Mouse (Mus musculus): ENCODE data around the gene Cisd1.
A peak's percentile ranks its signal among the peaks of the same experiment; 100 is the strongest.

The Cisd1 gene

DNA sequence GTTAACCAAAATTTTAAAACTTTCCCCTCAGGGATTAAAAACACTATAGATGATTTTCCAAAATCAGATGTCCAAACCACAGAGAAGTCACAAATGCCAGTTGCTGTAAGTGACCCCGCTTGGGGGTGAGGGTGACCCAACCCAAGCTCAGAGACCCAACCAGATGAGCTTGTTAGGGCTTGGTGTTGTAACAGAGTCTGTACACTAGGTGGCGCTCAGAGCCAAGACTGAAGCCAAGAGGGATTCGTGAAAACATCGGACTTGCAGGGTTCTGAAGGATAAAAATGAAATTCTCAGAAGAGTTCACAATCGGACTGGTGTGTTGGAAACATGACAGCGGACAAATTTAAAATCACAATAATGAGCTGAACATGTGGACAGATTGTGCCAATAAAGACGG lies 18.0 kb downstream of the Cisd1 start:
- DNase-seq (ENCODE audit: low spot score): peak; percentile 60

DNA sequence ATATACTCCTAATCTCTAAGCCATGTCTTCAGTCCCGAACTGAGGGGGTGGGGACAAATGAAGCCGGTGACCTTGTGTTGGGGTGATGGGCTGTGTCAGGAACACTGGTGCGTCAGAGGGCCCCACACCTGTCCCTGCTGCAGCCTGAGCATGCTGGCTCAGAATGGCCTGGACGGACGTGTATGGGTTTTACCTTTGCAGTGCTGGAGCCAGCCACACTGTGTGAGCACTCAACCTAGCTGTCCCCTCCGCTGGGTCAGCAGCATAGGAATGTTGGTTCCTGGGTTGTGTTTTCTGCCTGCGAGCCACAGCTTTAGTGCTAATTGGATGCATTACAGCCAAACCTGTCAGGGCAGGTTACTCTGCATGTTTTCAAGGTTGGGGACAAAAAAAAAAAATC lies 18.6 kb downstream of the Cisd1 start:
- DNase-seq (ENCODE audit: low spot score): no peak

DNA sequence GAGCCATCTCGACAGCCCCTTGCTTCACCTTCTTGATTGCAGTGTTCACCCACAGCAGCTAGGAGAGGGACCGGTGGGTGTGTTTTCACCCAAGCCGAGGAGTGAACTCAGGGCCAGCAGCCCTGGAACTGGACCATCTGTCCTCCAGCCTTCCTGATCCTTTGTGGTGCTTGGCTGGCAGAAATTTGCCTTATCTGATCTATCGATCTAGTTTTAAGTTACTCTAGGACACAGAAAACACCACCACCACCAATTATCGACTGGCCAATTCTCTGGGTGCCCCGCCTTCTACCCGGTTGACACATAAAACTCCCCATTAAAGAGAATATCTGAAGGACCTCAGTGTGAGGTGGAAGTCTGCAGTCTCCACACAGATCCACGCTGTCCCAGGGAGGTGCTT lies 21.1 kb downstream of the Cisd1 start:
- DNase-seq (ENCODE audit: low spot score): no peak

DNA sequence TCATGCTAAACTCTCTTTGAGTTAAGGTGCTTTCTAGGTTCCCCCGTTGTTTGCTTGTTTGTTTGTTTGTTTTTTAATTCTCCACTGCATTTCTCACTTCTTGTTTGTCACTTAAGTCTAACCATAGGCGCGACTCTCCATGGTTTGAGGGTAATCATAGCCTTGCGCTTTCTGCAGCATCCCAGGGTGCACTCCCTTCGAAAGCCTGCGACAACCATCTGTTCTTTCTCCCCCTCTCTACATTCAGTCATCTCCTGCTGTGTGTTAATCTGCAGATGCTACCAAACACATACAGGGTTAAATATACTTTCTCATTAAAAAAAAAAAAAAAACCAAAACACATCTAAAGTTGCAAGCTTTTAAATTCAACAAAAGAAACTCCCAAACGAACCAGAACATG lies 28.3 kb downstream of the Cisd1 start:
- DNase-seq (ENCODE audit: low spot score): no peak

DNA sequence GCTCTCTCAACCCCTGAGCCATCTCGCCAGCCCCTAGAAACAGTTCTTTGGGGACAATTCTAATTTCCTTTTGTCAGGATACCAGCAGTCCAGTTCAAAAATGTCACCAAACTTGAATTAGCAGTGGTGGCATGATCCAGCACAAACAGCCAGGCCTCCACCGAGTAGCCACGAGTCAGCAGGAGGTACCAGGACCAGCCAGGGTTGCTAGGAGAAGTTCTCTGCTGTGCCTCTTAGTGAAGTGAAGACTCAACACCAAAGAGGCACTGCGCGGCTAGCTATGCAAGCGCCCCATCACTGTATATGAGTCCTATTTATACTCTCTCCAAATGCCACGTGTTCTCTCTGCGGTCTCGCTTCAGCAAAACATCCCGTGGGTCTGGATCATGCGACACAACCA lies 28.7 kb downstream of the Cisd1 start:
- DNase-seq (ENCODE audit: low spot score): no peak

DNA sequence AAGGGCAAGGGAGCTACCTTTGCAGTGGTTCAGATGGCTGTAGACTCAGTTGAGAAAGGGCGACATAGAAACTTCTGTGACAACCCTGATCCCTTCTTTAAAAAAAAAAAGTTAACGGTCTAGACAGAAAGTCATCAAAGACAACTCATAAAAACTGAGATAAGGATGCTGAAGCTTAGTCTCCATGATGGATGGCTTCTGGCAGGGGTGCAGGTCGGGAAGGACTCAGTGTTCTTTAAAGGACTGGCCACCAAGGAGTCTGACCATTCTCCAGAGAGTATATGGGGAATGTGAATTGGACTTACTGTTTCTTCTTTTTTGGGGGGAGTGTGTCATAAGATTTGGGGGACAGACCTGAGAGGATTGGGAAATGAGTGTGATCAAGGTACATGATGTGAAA lies 30.2 kb downstream of the Cisd1 start:
- DNase-seq (ENCODE audit: low spot score): no peak

DNA sequence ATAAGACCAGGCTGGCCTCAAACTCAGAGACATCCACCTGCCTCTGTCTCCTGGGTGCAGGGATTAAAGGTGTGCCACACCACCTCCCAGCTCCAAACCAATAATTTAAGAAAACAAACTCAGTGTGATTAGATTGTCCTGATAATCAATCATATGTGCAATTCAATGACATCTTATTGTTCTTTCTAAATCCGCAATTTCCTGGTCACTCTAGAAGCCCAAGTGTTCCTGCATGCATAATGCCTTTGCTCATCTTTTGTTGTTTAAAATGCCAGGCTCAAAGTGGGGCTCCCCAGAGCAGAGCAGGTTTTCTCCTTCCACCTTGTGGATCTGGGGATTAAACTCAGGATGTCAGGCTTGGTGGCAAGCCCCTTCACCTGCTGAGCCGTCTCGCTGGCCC lies 34.5 kb downstream of the Cisd1 start:
- no peak for DNase-seq (ENCODE audit: low spot score)

GRCm38 (mm10) chr10:71308199-71308598 lies 36.6 kb downstream of the Cisd1 start:
- no peak for DNase-seq (ENCODE audit: low spot score)

DNA sequence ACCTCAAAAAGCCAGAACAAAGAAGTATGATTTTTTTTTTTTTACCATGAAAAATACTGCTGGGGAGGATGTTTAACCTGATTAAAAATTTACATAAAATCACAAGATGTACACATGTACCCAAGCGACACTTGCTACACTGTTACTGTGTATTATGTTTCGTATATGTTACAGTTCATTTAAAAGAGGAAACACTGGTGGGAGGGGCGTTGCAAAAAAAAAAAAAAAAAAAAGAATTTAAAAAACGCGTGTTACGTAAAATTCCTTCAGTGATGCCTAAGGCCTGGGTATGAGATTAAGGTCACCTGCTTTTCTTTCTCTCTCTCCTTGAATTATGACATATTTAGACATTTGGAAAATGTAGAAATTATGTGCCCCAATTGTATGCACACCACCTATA lies 38.0 kb downstream of the Cisd1 start:
- no peak for DNase-seq (ENCODE audit: low spot score)

DNA sequence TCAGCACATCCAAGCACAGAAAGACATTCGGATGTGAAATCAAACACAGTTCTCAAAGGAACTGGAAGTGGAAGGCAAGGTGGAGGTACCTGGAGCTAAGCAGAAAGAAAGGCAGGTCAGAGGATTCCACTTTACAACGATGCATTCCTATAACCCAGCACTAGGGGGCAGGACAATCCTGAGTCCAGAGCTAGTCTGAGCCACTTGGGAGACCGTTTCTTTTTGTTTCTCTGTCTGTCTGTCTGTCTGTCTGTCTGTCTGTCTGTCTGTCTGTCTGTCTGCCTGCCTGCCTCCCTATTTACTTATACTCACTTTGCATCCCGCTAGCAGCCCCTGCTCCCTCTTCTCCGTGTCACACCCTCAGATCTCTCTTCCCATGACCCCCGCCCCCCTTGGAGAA lies 38.6 kb downstream of the Cisd1 start:
- no peak for DNase-seq (ENCODE audit: low spot score)

- no peak for DNase-seq (ENCODE audit: low spot score)
Measured at GRCm38 (mm10) chr10:71302490-71302889, 42.3 kb downstream of the Cisd1 start.

DNA sequence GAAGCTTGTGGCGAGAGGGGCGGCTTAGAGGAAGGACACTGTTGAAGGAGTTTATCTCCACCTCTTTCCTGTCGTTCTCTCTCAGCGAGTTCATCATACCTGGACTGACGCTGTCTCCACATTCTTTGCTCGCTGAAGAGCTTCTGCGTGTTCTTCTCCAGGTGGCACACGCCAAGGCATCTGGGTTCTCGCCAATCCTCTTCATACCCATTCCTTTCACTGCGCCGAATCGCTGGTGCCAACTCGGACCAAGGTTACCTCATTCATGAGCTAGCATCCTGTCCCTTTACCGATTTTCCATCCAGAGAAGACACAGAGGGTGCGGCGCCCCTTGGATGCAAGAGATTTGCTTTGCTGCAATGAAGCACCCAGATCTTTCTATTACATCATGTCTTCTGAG lies 44.6 kb downstream of the Cisd1 start:
- DNase-seq (ENCODE audit: low spot score): no peak

GRCm38 (mm10) chr10:71293245-71293644 lies 51.5 kb downstream of the Cisd1 start:
- DNase-seq (ENCODE audit: low spot score): no peak

GRCm38 (mm10) chr10:71292254-71292653 lies 52.5 kb downstream of the Cisd1 start:
- no peak for DNase-seq (ENCODE audit: low spot score)

GRCm38 (mm10) chr10:71291801-71292200 lies 53.0 kb downstream of the Cisd1 start:
- no peak for DNase-seq (ENCODE audit: low spot score)

DNA sequence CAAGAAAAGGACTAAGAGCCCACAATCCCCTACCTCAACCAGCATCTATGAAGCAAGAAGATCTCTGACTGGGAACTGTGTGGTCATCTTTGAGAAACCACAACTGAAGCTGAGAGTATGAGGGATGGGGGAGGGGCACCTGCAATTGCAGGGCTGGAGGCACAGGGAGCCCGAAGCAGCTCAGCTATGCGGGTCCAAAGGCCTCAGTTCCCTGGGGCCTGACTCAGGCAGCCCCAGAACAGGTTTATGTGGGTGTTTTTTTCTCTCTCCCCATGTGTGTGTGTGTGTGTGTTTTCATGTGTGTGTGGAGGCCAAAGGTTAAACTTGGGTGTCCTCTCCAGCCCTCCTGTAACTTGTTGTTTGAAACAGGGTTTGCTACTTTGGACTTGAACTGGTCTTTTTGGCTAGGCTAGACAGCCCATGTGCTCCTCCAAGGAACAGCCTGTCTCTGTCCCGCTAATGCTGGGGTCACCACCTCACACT lies 53.5 kb downstream of the Cisd1 start:
- peak; percentile 41 for DNase-seq (ENCODE audit: low spot score)

- peak; percentile 83 for DNase-seq (ENCODE audit: low spot score)
Measured at GRCm38 (mm10) chr10:71285126-71285580, 59.6 kb downstream of the Cisd1 start, which contains the start of gene Ube2d1. TSS of gene Ube2d1 (minus strand) at chr10:71285262.

GRCm38 (mm10) chr10:71284511-71285125 lies 60.1 kb downstream of the Cisd1 start:
- DNase-seq (ENCODE audit: low spot score): no peak

DNA sequence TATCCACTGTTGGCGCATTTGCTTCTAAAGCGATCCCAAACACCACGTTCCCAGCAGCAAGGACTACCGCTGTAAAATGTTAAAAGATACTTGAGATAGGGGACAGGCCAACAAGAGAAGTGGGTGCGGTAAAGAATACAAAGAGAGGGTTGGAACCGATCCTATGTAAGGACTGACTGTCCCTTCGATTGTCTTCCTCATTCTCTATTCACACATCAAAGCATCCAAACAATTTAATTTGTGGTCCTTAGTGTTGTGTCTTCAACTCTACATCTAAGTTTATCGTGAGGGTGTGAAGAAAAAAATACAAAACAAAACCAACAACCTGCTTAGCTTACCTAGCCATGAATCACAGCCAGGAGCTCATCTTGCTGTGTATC lies 60.6 kb downstream of the Cisd1 start:
- no peak for DNase-seq (ENCODE audit: low spot score)
